Mouse (Mus musculus): ENCODE data around the gene C1s2. TPM values are rescaled to one million over a fixed set of nuclear protein-coding genes. Genes with fewer than 3 reads are reported as not detected.
"Not testable (repeated sequence)": the region's sequence is repeated elsewhere in the genome, so short reads cannot be mapped to it uniquely, and the experiment has no call there.

C1s2 gene
- total RNA-seq, 2 experiments from 2014 or later = 0.32 to 0.56 TPM

- DNase-seq = no peak
- intact Hi-C loops (cut with DNase I) = no loop called here
Observed at GRCm38 (mm10) chr6:124646394-124646793, 10.5 kb upstream of the C1s2 start.

- DNase-seq = peak; percentile 62 to 65
- intact Hi-C loops (cut with DNase I) = loop anchor here (2.0 to 5.0 kb wide), 2 partner anchors 96 to 118 kb away; partner anchors contain the start of gene Ptpn6
Observed at GRCm38 (mm10) chr6:124640997-124641396, 5.1 kb upstream of the C1s2 start.

- intact Hi-C loops (cut with DNase I) = loop anchor here (2.0 to 5.0 kb wide), 2 partner anchors 97 to 119 kb away; partner anchors contain the start of gene Ptpn6
Observed at GRCm38 (mm10) chr6:124640041-124640440, 4.2 kb upstream of the C1s2 start.

DNA sequence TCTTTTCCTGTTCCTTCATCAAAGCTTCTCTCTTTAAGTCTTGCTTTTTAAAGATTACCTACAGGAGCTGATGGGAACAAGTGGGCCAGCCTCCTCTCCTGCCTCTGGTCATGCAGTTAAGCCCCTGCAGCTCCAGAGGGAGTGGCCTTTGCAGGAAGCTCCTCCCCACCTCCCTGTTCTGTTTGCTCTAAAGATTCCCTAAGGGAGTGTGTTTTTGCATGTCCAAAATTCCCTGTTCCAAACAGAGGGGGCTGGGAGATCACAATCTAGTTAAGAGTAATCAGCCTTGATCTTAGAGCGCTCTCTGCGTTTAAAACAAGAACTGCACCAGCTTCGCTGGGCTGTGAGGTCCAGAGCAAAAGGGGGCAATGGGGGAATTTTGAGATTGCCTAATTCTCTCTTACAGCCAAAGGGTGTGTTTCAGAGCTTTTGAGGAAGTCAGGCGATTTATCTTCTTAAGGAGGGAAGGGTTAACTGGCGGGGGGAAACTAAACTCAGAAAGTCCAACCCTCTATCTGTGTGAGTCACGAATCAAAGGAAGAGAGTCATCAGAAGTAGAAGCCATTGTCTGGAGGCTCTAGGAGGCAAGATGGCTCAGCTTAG lies 1.1 kb upstream of the C1s2 start:
- intact Hi-C loops (cut with DNase I); DNase-seq: not testable (repeated sequence)

More at GRCm38 (mm10) chr6:124640041-124640440, 4.2 kb upstream of the C1s2 start:
- DNase-seq = no peak

- intact Hi-C loops (cut with DNase I) = no loop called here
- DNase-seq = no peak
Observed at GRCm38 (mm10) chr6:124630763-124631162, 5.1 kb downstream of the C1s2 start.

DNA sequence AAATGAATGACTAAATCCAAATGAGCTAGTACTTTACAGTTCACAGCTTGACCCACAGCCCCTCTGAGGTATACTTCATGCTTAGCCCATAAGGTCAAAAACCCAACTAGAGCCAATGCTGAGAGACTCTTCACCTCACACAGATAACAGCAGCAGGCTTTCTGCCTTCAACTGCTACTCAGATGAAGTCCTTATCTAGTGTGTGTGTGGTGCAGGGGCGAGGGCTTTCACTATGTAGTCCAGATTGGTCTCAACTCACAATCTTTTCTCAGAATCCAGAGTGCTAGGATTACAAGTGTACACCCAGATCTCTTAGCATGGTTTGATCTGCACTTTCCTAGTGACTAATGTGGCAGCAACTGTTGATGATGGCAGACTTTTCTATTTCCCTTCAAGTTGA lies 9.7 kb downstream of the C1s2 start:
- intact Hi-C loops (cut with DNase I) = not testable (repeated sequence)

GRCm38 (mm10) chr6:124625612-124626011 lies 10.3 kb downstream of the C1s2 start:
- intact Hi-C loops (cut with DNase I) = no loop called here
- DNase-seq = no peak

More for the DNA sequence above, 9.7 kb downstream of the C1s2 start:
- DNase-seq = not testable (repeated sequence)

GRCm38 (mm10) chr6:124602031-124602430 lies 33.9 kb downstream of the C1s2 start:
- intact Hi-C loops (cut with DNase I) = no loop called here

DNA sequence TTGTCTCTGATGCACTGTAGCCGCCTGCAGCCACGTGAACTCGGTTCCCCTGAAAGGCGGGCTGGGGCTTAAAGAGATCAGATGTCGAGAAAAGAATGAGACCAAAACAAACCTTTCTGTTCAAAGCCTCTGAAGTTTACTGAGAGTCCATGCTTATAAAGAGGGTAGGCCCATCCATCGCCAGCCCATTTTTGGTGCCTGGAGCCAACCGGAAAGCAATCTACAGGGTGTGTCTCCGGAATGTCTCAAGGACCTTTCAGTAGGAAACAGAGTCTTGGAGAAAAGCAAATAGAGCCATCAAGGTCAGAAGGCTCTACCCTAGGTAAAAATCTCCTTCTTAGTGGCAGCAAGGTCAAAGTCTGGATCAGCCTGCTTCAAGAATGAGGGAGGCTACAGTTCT lies 42.8 kb downstream of the C1s2 start:
- no peak for DNase-seq
- intact Hi-C loops (cut with DNase I) = no loop called here

More at GRCm38 (mm10) chr6:124602031-124602430, 33.9 kb downstream of the C1s2 start:
- DNase-seq = no peak

DNA sequence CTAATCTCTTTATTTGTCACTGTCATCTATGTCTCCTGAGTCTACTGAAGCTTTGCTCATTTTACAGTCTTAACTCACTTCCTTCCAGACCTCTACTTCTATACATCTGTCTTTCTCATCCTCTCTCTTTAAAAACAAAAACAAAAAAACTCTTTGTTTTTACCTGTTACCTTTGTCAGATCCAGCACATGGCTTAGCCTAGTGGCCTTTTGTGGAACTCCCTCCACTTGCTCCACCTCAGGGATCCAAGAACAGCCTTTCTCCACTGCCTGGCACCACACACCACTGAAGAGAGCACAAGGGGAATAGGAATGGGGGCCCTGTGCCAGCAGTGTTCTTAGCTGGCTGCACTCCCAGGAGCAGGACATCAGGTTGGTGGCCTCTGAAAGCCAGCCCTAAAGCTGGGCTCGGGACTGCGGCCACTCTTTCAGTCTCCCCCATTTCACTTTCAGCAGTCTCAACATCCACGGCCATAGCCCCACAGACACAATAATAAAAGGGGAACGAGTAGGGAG lies 43.6 kb downstream of the C1s2 start:
- DNase-seq = no peak
- intact Hi-C loops (cut with DNase I) = no loop called here

DNA sequence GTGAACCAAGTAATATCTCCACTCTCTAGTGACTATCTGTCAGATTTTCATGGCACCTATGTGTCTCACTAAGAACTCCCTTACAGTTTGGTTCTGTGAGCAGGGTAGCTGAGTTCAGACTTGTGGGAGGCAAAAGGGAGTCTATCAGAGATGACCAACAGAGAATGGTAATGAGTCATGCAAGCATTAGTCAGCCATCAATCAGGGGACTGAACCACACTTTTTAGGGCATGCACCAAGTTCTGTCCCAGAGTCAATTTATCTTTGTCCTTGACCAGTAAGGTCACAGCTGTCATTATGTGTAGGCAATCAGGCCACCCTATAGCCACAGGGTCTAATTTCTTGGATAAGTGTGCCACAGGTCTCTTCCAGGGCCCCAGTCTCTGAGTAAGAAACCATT lies 47.1 kb downstream of the C1s2 start:
- no peak for DNase-seq
- intact Hi-C loops (cut with DNase I) = no loop called here

DNA sequence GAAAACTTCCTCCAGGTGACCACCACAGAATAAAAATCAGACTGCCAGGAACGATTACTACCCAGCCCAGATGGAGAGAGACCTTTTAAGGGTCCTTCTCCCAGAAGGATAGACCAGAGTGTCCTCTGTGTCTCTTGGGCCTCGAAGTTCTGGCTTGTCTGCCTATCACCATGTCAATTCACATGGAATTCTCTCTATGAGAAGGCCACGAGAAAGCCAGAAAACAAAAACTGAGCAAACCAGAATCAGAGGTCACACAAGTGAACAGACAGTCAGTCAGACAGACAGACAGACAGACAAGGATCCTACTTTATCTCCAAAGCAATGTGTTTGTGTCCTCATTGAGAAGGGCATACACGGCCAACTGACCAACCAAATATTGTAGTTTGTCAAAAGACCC lies 49.6 kb downstream of the C1s2 start:
- no peak for DNase-seq
- intact Hi-C loops (cut with DNase I) = no loop called here

DNA sequence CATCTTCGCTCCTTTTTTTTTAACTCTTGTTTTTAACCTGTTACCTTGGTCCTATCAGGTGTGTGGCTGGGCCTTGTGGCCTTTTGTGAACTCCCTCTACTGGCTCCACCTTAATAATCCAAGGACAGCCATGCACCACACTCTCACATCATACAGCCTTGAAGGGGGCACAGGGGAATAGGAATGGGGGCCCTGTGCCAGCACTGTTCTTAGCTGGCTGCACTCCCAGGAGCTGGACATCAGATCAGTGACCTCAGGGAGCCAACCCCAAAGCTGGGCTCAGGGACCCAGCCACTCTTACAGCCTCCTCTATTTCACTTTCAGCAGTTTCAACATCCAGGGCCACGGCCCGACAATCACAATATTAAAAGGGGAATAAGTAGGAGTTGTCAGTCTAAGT lies 50.1 kb downstream of the C1s2 start:
- intact Hi-C loops (cut with DNase I) = no loop called here
- peak; percentile 10 to 23 for DNase-seq

- DNase-seq = no peak
- intact Hi-C loops (cut with DNase I) = no loop called here
Observed at GRCm38 (mm10) chr6:124584935-124585334, 51.0 kb downstream of the C1s2 start.

DNA sequence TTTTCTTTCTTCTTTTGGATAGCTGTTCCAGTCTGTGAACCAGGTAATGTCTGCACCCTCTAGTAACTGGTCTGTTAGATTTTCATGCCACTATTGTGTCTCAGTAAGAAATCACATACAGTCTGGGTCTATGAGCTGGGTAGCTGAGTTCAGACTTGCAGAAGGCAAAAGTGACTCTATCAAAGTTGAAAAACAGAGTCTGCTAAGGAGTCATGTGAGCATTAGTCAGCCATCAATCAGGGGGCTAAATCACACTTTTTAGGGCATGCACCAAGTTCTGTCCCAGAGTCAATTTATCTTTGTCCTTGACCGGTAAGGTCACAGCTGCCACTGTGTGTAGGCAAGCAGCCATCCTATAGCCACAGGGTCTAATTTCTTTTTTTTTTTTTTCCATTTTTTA lies 53.7 kb downstream of the C1s2 start:
- no peak for DNase-seq
- intact Hi-C loops (cut with DNase I) = no loop called here

GRCm38 (mm10) chr6:124580155-124580554 lies 55.7 kb downstream of the C1s2 start:
- DNase-seq; intact Hi-C loops (cut with DNase I): not testable (repeated sequence)

DNA sequence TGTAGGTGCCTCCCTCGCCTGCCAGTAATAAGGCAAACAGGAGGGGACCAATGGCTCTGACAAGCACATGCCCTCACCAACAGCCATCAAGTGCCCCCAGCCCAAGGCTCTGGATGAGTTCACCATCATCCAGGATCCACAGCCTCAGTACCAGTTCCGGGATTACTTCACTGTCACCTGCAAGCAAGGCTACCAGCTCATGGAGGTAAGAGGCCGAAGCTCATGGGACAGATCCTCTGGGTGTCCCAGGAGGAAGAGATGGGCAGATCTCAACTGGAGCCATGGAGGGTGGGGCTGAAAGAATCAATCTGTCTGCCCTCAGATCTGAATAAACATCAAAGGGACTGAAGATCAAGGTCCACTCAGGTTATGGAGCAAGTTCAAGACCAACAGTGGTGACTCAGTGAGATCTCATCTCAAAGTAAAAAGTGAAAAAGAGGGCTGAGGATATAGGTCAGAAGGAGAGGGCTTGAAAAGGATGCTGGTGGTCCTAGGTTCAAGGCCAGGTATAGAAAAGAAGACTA lies 60.7 kb downstream of the C1s2 start:
- DNase-seq; intact Hi-C loops (cut with DNase I): not testable (repeated sequence)

Other genes starting within 250 kb of the C1s2 start
- 10 to 100 TPM; 21.1 to 22.0 TPM for gene Pex5, start 221.0 kb downstream of the C1s2 start, total RNA-seq (2021)
- gene Clstn3, start 171.3 kb downstream of the C1s2 start, total RNA-seq (2021) = 1 to 10 TPM in 1 of 2 experiments, under 1 TPM in 1; 0.66 to 1.0 TPM
- gene C1rl, start 143.0 kb downstream of the C1s2 start, total RNA-seq (2021) = under 1 TPM; 0.46 to 0.59 TPM
- 1 to 10 TPM; 7.3 to 8.3 TPM for gene C1ra, start 123.7 kb downstream of the C1s2 start, total RNA-seq (2021)
- gene C1s1, start 93.7 kb downstream of the C1s2 start, total RNA-seq (2021) = 10 to 100 TPM; 17.5 TPM
- gene C1rb, start 65.8 kb downstream of the C1s2 start, total RNA-seq (2021) = 1 to 10 TPM in 1 of 2 experiments, under 1 TPM in 1; 0.89 to 1.2 TPM
- gene Lpcat3, start 26.9 kb upstream of the C1s2 start, total RNA-seq (2021) = 10 to 100 TPM; 16.3 to 18.3 TPM
- gene Emg1, start 76.1 kb upstream of the C1s2 start, total RNA-seq (2021) = 10 to 100 TPM; 51.9 to 53.8 TPM
- 100 to 1,000 TPM; 140 to 161 TPM for gene Phb2, start 76.3 kb upstream of the C1s2 start, total RNA-seq (2021)
- 1 to 10 TPM in 1 of 2 experiments, under 1 TPM in 1; 0.64 to 2.5 TPM for gene Ptpn6, start 102.6 kb upstream of the C1s2 start, total RNA-seq (2021)
- gene Grcc10, start 105.3 kb upstream of the C1s2 start, total RNA-seq (2021) = 100 to 1,000 TPM; 150 to 160 TPM
- under 1 TPM in 1 of 2 experiments, not detected in 1; 0.08 TPM for gene Gm45234, start 119.9 kb upstream of the C1s2 start, total RNA-seq (2021)
- 10 to 100 TPM; 38.3 to 40.7 TPM for gene Atn1, start 120.4 kb upstream of the C1s2 start, total RNA-seq (2021)
- 1 to 10 TPM; 1.4 to 1.8 TPM for gene Eno2, start 133.6 kb upstream of the C1s2 start, total RNA-seq (2021)
- gene Lrrc23, start 143.6 kb upstream of the C1s2 start, total RNA-seq (2021) = under 1 TPM in 1 of 2 experiments, not detected in 1; 0.18 TPM
- gene Spsb2, start 172.6 kb upstream of the C1s2 start, total RNA-seq (2021) = 1 to 10 TPM; 2.3 to 2.5 TPM
- 1,000 to 10,000 TPM; 2,608 to 3,105 TPM for gene Tpi1, start 178.2 kb upstream of the C1s2 start, total RNA-seq (2021)
- 10 to 100 TPM; 41.7 to 43.2 TPM for gene Usp5, start 193.4 kb upstream of the C1s2 start, total RNA-seq (2021)
- 1 to 10 TPM; 1.5 to 1.8 TPM for gene Cdca3, start 193.5 kb upstream of the C1s2 start, total RNA-seq (2021)
- gene Gnb3, start 204.2 kb upstream of the C1s2 start, total RNA-seq (2021) = 1 to 10 TPM; 1.2 to 1.6 TPM
- 1 to 10 TPM; 7.5 to 7.9 TPM for gene P3h3, start 221.7 kb upstream of the C1s2 start, total RNA-seq (2021)
- under 1 TPM; 0.12 to 0.23 TPM for gene Gpr162, start 227.9 kb upstream of the C1s2 start, total RNA-seq (2021)